Mouse (Mus musculus) forebrain, embryonic 16.5 days (tissue): ENCODE measurements around the gene Vmn2r105. TPM values are rescaled to one million over a fixed set of nuclear protein-coding genes. Genes with fewer than 3 reads are reported as not detected.

Experiments
- ATAC-seq: fragments of 200-750 bp; cut with Nextera tagmentation; 2 replicates; pipeline ENCODE4 v1.8.0; 2017; ENCODE audit warnings: mild to moderate bottlenecking, moderate library complexity
- H3K27ac ChIP-seq: fragments of 300-500 bp; sonication (generic); 2 replicates; pipeline ENCODE4 v1.5.1; 2014; ENCODE audit warnings: low read length, control low read depth
- H3K27me3 ChIP-seq: fragments of 300-500 bp; sonication (generic); replicated peaks from 2 replicates; pipeline ENCODE4 v1.6.1; 2014; ENCODE audit warnings: low read length; ENCODE audit not compliant: control insufficient read depth, insufficient read depth
- H3K36me3 ChIP-seq: fragments of 300-500 bp; sonication (generic); 2 replicates; pipeline ENCODE4 v1.6.1; 2014; ENCODE audit not compliant: control insufficient read depth, insufficient read depth
- H3K4me1 ChIP-seq: fragments of 300-500 bp; sonication (generic); replicated peaks from 2 replicates; pipeline ENCODE4 v1.6.1; 2014; ENCODE audit warnings: low read length; ENCODE audit not compliant: control insufficient read depth, insufficient read depth
- H3K4me2 ChIP-seq: fragments of 300-500 bp; sonication (generic); 2 replicates; pipeline ENCODE4 v1.6.1; 2014; ENCODE audit warnings: mild to moderate bottlenecking, low read length, control low read depth
- H3K4me3 ChIP-seq: fragments of 300-500 bp; sonication (generic); replicated peaks from 2 replicates; pipeline ENCODE4 v1.5.1; 2014; ENCODE audit warnings: mild to moderate bottlenecking, low read length, control low read depth
- H3K9ac ChIP-seq: fragments of 300-500 bp; sonication (generic); replicated peaks from 2 replicates; pipeline ENCODE4 v1.6.1; 2014; ENCODE audit warnings: low read depth, low read length, control low read depth
- H3K9me3 ChIP-seq: fragments of 300-500 bp; sonication (generic); 2 replicates; pipeline ENCODE4 v1.6.1; 2016; ENCODE audit warnings: low read length; ENCODE audit not compliant: control insufficient read depth
- WGBS: fragments of 180-500 bp; shearing (Covaris S2); extraction: QIAGEN DNeasy Blood & Tissue Kit; methylation state at CpG from one replicate; pipeline ENCODE4 v1.1.7; 2014; 5-methylcytosine and 5-hydroxymethylcytosine counted together
- polyA plus RNA-seq: library from polyadenylated mRNA; unstranded; fragments of >200 nt; fragmentation: Nextera tagmentation; extraction: Ambion mirVana; gene quantifications from 2 replicates; pipeline ENCODE4 v1.2.1, GENCODE M21; 2015

Gene Vmn2r105
- polyA plus RNA-seq, result not detected in 2 replicates

- Histone ChIP-seq H3K36me3 (no peaks in the 10 kb centered on the region), H3K4me2 (no peak within 1 kb of the TSS)
- WGBS, result 75% methylated on average over 2 of the region's 2 CpGs
These were observed at the start of gene Vmn2r105 for GRCm38 (mm10) chr17:20234952-20235351. Gene Vmn2r105, minus strand, starts transcription at chr17:20235052.

GRCm38 (mm10) chr17:20255522-20255921, 20.7 kb upstream of the Vmn2r105 start:
- H3K27me3 ChIP-seq, result no peaks in the 10 kb centered on the region
- H3K4me3 ChIP-seq, result no peak overlapping the region
- ATAC-seq, result no peak
- H3K36me3 ChIP-seq, result no peaks in the 10 kb centered on the region
- H3K4me1 ChIP-seq, result no peaks in the 10 kb centered on the region
- H3K27ac ChIP-seq, result no peak overlapping the region
- H3K9ac ChIP-seq, result no peak overlapping the region
- 64% methylated on average over 4 of the region's 4 CpGs for WGBS
- peaks cover 9% of the 10 kb centered on the region for H3K9me3 ChIP-seq
- H3K4me2 ChIP-seq, result no peak overlapping the region

More at GRCm38 (mm10) chr17:20234952-20235351, at the start of gene Vmn2r105:
- ATAC-seq, result no peak
- H3K27me3 ChIP-seq, result no peaks in the 10 kb centered on the region
- no peak within 1 kb of the TSS for H3K9ac ChIP-seq
- no peak within 1 kb of the TSS for H3K27ac ChIP-seq
- H3K9me3 ChIP-seq, result no peaks in the 10 kb centered on the region
- no peaks in the 10 kb centered on the region for H3K4me1 ChIP-seq
- H3K4me3 ChIP-seq, result no peak within 1 kb of the TSS

- ATAC-seq, result no peak
- no peak within 1 kb of the TSS for H3K27ac ChIP-seq
- no peaks in the 10 kb centered on the region for H3K36me3 ChIP-seq
- no peak within 1 kb of the TSS for H3K4me2 ChIP-seq
- H3K9me3 ChIP-seq, result peaks cover 5% of the 10 kb centered on the region; the same call in 1 of the 2 replicates
- no peaks in the 10 kb centered on the region for H3K4me1 ChIP-seq
- no peak within 1 kb of the TSS for H3K4me3 ChIP-seq
- no peaks in the 10 kb centered on the region for H3K27me3 ChIP-seq
- H3K9ac ChIP-seq, result no peak within 1 kb of the TSS
These were observed 51.9 kb downstream of the Vmn2r105 start, which contains the start of gene Fpr-rs6 for GRCm38 (mm10) chr17:20182997-20183396. Gene Fpr-rs6, minus strand, starts transcription at chr17:20183097.

Other genes with a start within 250 kb of the Vmn2r105 start
- not detected in 2 replicates for gene Vmn2r104, start 186.7 kb downstream of the Vmn2r105 start, polyA plus RNA-seq
- gene Fpr-rs7, start 120.8 kb downstream of the Vmn2r105 start, polyA plus RNA-seq, result not detected in 2 replicates
- not detected in 2 replicates for gene Fpr-rs6, start 52.0 kb downstream of the Vmn2r105 start, polyA plus RNA-seq
- gene Vmn2r106, start 50.5 kb upstream of the Vmn2r105 start, polyA plus RNA-seq, result not detected in 2 replicates
- not detected in 2 replicates for gene Vmn2r107, start 110.2 kb upstream of the Vmn2r105 start, polyA plus RNA-seq
- not detected in 2 replicates for gene Vmn1r224, start 179.1 kb upstream of the Vmn2r105 start, polyA plus RNA-seq
- gene Vmn2r108, start 246.3 kb upstream of the Vmn2r105 start, polyA plus RNA-seq, result not detected in 2 replicates